Mouse (Mus musculus) layer of hippocampus, postnatal 25 days (tissue): ENCODE measurements around the gene Lpar2. TPM values are rescaled to one million over a fixed set of nuclear protein-coding genes. Genes with fewer than 3 reads are reported as not detected.

Experiments
- DNase-seq, 2 experiments: peaks; one replicate each; pipeline ENCODE4 v3.0.0; 2022; ENCODE audit warnings: mixed read lengths in 2 of 2, low spot score in 1 of 2; ENCODE audit errors: extremely low spot score in 1 of 2
- total RNA-seq, 2 experiments: library from RNA; stranded (reverse); gene quantifications; 2 replicates each; pipeline ENCODE4 v1.2.3; 2021

Gene Lpar2
- total RNA-seq, 2 experiments from 2014 or later: 0.35 to 0.37 TPM

- no peak for DNase-seq
Observed at GRCm38 (mm10) chr8:69863387-69864020, 41.3 kb downstream of the Lpar2 start.

GRCm38 (mm10) chr8:69864180-69864579, 42.0 kb downstream of the Lpar2 start:
- no peak for DNase-seq

- DNase-seq: no peak
Observed at GRCm38 (mm10) chr8:69867696-69868326, 45.6 kb downstream of the Lpar2 start.

DNA sequence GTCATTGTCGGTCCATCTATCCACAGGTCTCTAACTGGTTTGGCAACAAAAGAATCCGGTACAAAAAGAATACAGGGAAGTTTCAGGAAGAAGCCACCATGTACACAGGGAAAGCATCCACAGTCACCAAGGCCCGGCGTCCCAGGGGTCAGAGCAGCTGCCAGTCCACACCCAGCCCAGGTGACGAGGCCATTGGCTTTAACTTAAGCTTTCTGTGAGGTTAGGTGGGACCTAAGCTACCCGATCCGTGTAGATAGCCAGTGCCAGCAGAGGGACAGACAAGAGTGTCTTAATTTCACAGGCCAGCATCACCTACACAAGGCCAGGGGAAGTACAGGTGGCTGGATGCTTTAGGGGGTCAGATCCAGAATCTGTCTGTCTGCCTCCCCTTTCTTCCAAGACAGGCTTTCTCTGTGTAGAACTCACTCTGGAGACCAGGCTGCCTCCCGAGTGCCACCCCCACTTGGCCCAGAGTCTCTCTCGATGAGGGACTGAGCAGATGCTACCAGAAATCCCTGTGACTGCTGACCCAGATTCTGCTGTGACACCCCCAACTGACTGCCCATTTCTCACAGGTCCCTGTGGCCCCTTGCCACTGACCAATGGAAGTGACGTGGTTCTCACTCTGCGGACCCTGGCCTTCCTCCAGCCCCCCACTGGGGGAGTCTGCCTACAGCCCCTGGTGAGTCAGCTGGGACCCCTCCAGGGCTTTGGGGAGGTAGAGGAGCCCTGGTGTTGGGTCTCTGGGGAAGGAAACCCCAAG, 48.0 kb downstream of the Lpar2 start:
- no peak for DNase-seq

DNA sequence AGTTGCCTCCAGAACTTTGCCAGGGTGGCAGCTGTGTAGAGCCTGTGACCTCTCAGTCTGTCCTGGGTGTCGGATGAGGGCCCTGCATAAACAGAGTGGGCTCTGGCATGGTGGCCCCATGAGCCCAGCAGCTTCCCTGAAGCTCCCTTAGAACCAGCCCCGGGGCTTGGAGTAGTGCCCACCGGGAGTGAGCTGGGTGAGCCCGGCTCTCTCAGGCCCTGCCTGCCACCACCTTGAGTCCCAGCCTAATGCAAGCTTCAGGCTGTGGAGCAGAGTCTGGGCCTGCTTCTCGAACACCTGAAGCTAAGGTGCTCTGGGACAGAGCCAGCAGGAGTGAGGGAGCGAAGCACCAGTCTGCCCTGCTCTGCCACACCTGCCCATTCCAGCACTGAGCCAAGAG, 48.7 kb downstream of the Lpar2 start:
- DNase-seq: no peak

DNA sequence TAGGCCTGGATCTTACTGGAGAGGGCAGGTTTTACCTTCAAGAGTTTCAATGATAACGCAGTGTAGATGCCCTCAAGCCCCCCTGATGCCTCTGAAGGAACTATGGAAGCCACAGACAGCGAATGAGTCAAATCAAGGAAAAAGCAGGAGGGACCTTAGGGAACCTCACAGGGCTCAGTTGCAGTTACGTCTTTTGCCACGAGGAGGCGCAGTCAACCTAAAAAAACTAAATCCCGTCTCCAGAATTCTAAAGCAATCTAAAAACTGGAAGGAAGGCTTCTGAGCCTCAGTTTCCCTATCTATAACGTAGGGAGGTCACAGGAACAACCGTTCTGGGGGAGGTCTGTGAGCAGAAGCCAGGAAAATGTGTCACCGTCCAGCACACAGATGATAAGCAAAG, 51.9 kb downstream of the Lpar2 start:
- DNase-seq: peak; percentile 65 to 88

- DNase-seq: no peak
Observed at GRCm38 (mm10) chr8:69874654-69875053, 52.4 kb downstream of the Lpar2 start.

DNA sequence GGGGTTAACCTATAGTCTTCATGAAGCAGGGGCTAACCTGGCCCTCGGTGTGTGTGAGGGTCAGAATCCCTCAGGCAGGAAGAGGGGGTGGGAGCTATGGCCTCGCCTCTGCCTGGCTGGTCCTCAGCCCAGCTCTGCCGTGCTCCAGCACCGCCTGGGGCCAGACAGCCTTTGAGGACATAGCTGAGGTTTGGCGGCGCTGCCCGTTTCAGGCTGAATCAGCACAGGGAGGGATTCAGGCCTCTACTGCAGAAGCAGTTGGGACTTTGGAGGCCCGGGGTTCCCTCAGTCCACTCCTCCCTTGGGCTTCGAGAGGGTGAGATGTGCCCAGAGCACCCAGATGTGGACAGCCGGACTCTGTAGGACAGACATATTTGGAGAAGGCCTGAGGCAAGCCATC, 53.9 kb downstream of the Lpar2 start:
- DNase-seq: no peak

DNA sequence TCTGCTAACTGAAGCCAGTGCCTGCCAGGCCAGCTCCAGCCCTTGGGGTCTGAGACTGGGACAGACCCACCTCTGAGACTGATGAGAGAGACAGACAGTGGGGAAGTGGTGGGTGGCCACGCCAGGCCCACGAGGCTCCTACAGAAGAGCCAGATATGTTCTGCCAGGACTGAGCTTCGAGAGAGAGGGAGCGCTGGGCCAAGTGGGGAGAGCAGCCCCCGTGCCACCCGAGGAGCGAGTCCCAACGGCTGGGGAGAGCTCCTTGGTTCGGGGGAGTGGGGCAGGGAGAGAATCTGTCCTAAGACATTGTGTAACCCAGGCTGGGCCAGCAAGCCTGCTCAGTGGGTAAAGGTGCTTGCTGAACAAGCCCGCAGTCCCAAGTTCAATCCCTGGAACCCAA, 54.7 kb downstream of the Lpar2 start:
- DNase-seq: no peak

- DNase-seq: no peak
Observed at GRCm38 (mm10) chr8:69877396-69877795, 55.2 kb downstream of the Lpar2 start.

DNA sequence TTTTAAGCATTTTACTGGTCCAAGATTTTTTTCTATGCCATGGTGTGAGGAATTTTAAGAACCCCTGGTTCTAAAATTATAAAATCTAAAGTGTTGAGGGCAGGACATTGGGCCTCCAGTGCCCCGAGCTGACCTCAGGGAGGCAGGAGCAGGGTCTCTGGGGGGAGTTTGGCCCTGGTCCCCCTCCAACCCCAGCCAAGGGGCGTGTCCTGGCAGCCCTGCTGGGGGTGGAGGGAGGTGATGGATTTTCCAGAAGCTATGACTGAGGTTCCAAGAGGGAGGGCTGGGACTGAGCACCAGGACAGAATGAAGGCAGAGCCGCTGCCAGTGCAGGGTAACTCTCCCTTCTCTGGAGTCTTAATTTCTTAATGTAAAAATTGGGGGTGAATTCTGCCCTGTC, 55.8 kb downstream of the Lpar2 start:
- no peak for DNase-seq

DNA sequence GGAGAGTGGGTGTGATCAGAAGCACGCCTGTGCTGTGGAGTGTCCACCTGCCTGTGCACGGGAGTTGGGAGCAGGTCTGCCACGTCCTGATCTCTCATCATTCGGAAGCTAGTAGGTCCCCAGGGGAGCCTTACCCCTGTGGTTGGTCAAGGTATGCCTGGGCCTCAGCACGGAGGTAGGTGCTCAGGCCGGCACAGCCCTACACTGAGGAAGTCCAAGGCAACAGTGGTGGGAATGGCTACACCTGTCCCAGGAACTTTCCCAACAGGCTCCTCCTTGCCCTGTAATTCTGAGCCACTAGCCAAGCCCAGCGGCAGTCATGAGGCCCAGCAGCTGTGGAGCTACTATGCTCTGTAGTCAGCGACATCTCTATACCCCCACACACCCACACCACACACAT, 57.4 kb downstream of the Lpar2 start:
- no peak for DNase-seq

Other genes starting within 250 kb of the Lpar2 start
- gene Zfp868, start 196.9 kb upstream of the Lpar2 start, total RNA-seq: 10 to 100 TPM; 16.6 to 17.1 TPM
- gene Zfp964, start 167.9 kb upstream of the Lpar2 start, total RNA-seq: 1 to 10 TPM; 4.3 to 5.5 TPM
- 10 to 100 TPM; 19.1 to 19.7 TPM for gene Zfp869, start 111.7 kb upstream of the Lpar2 start, total RNA-seq
- 1 to 10 TPM; 4.2 to 4.5 TPM for gene Zfp963, start 72.5 kb upstream of the Lpar2 start, total RNA-seq
- gene Gm20422, start 47.5 kb upstream of the Lpar2 start, total RNA-seq: 1 to 10 TPM; 1.8 to 2.6 TPM
- gene Atp13a1, start 31.3 kb upstream of the Lpar2 start, total RNA-seq: 10 to 100 TPM; 39.9 to 44.5 TPM
- gene Zfp866, start 31.3 kb upstream of the Lpar2 start, total RNA-seq: 10 to 100 TPM; 26.1 to 28.8 TPM
- 10 to 100 TPM; 10.9 to 15.2 TPM for gene Gmip, start 13.8 kb upstream of the Lpar2 start, total RNA-seq
- gene Pbx4, start 10.1 kb downstream of the Lpar2 start, total RNA-seq: 10 to 100 TPM; 13.3 to 13.6 TPM
- gene Cilp2, start 65.3 kb downstream of the Lpar2 start, total RNA-seq: 1 to 10 TPM in 1 of 2 experiments, under 1 TPM in 1; 0.89 to 1.3 TPM
- gene Tssk6, start 79.8 kb downstream of the Lpar2 start, total RNA-seq: under 1 TPM; 0.27 to 0.28 TPM
- gene Ndufa13, start 80.1 kb downstream of the Lpar2 start, total RNA-seq: 100 to 1,000 TPM; 159 to 174 TPM
- 10 to 100 TPM; 29.0 to 37.5 TPM for gene Yjefn3, start 80.3 kb downstream of the Lpar2 start, total RNA-seq
- 10 to 100 TPM; 30.7 TPM for gene Gatad2a, start 174.0 kb downstream of the Lpar2 start, total RNA-seq
- gene Mau2, start 220.3 kb downstream of the Lpar2 start, total RNA-seq: 10 to 100 TPM; 77.2 to 83.9 TPM
- 10 to 100 TPM; 48.7 to 58.3 TPM for gene Sugp1, start 220.4 kb downstream of the Lpar2 start, total RNA-seq